Mouse (Mus musculus) liver, embryonic 12.5 days (tissue): ENCODE data around the gene Dscam. TPM values are rescaled to one million over a fixed set of nuclear protein-coding genes. Genes with fewer than 3 reads are reported as not detected.

Experiments used
- ATAC-seq: fragments of 200-750 bp; cut with Nextera tagmentation; 2 replicates; pipeline ENCODE4 v1.8.0; 2017; ENCODE audit warnings: moderate number of reproducible peaks, mild to moderate bottlenecking, moderate library complexity
- H3K27ac ChIP-seq: fragments of 300-500 bp; sonication (generic); 2 replicates; pipeline ENCODE4 v1.5.1; 2016; ENCODE audit warnings: mild to moderate bottlenecking
- H3K27me3 ChIP-seq: fragments of 300-500 bp; sonication (generic); replicated peaks from 2 replicates; pipeline ENCODE4 v1.6.1; 2016; ENCODE audit warnings: mild to moderate bottlenecking, moderate library complexity
- H3K36me3 ChIP-seq: fragments of 300-500 bp; sonication (generic); 2 replicates; pipeline ENCODE4 v1.6.1; 2016; ENCODE audit warnings: mild to moderate bottlenecking, moderate library complexity
- H3K4me1 ChIP-seq: fragments of 300-500 bp; sonication (generic); 2 replicates; pipeline ENCODE4 v1.6.1; 2016
- H3K4me2 ChIP-seq: fragments of 300-500 bp; sonication (generic); 2 replicates; pipeline ENCODE4 v1.6.1; 2016; ENCODE audit warnings: mild to moderate bottlenecking, moderate library complexity
- H3K4me3 ChIP-seq: fragments of 300-500 bp; sonication (generic); 2 replicates; pipeline ENCODE4 v1.5.1; 2016; ENCODE audit warnings: mild to moderate bottlenecking, moderate library complexity
- H3K9ac ChIP-seq: fragments of 300-500 bp; sonication (generic); 2 replicates; pipeline ENCODE4 v1.6.1; 2016; ENCODE audit warnings: mild to moderate bottlenecking, moderate library complexity
- H3K9me3 ChIP-seq: fragments of 300-500 bp; sonication (generic); replicated peaks from 2 replicates; pipeline ENCODE4 v1.6.1; 2016; ENCODE audit warnings: mild to moderate bottlenecking, moderate library complexity
- WGBS: fragments of 180-500 bp; shearing (Covaris S2); methylation state at CpG from one replicate; pipeline ENCODE4 v1.1.7; 2016; ENCODE audit not compliant: insufficient replicate concordance; 5-methylcytosine and 5-hydroxymethylcytosine counted together
- polyA plus RNA-seq: library from polyadenylated mRNA; unstranded; fragments of >200 nt; fragmentation: Nextera tagmentation; extraction: Ambion mirVana; gene quantifications from 2 replicates; pipeline ENCODE4 v1.2.1, GENCODE M21; 2016

The Dscam gene
- polyA plus RNA-seq, 1 experiment from 2014 or later: not detected

GRCm38 (mm10) chr16:96552680-96553079 lies 617.9 kb downstream of the Dscam start:
- WGBS: 75% methylated on average over 2 of the region's 2 CpGs
- Histone ChIP-seq H3K9ac (no peak overlapping the region), H3K4me3 (no peak overlapping the region), H3K27ac (no peak overlapping the region), H3K27me3 (no peaks in the 10 kb centered on the region), H3K36me3 (no peaks in the 10 kb centered on the region), H3K4me1 (no peaks in the 10 kb centered on the region), H3K9me3 (no peaks in the 10 kb centered on the region), H3K4me2 (no peak overlapping the region)
- no peak for ATAC-seq

- H3K4me1 ChIP-seq: no peaks in the 10 kb centered on the region
- no peak for ATAC-seq
- no peak overlapping the region for H3K4me3 ChIP-seq
- H3K4me2 ChIP-seq: no peak overlapping the region
- H3K9ac ChIP-seq: no peak overlapping the region
- 52% methylated on average over 2 of the region's 2 CpGs for WGBS
- no peaks in the 10 kb centered on the region for H3K36me3 ChIP-seq
- no peak overlapping the region for H3K27ac ChIP-seq
- H3K9me3 ChIP-seq: no peaks in the 10 kb centered on the region
- peaks cover 17% of the 10 kb centered on the region; the same call in 1 of the 2 replicates for H3K27me3 ChIP-seq
Measured at GRCm38 (mm10) chr16:96541056-96541455, 629.5 kb downstream of the Dscam start.

Other genes starting within 250 kb of the Dscam start
- 4.3 and 7.0 TPM in 2 replicates for gene Bace2, start 186.0 kb upstream of the Dscam start, polyA plus RNA-seq